Mouse (Mus musculus): ENCODE results near the gene P2rx2.

Gene P2rx2

GRCm38 (mm10) chr5:110330508-110330907 is 12.5 kb downstream of the P2rx2 start:
- 86% methylated on average over 3 of the region's 3 CpGs for WGBS

- 82% methylated on average over 3 of the region's 3 CpGs for WGBS
These were observed 29.9 kb downstream of the P2rx2 start for GRCm38 (mm10) chr5:110313127-110313526.

- WGBS = 74% methylated on average over 7 of the region's 7 CpGs
These were observed 34.2 kb downstream of the P2rx2 start for GRCm38 (mm10) chr5:110308861-110309260.

- 95% methylated on average over 2 of the region's 2 CpGs for WGBS
These were observed 42.4 kb downstream of the P2rx2 start for GRCm38 (mm10) chr5:110300591-110300990.

- 92% methylated on average over 1 of the region's 1 CpGs for WGBS
These were observed 46.4 kb downstream of the P2rx2 start for GRCm38 (mm10) chr5:110296637-110297036.

GRCm38 (mm10) chr5:110291649-110292048 is 51.4 kb downstream of the P2rx2 start:
- WGBS = 100% methylated on average over 1 of the region's 1 CpGs

Data from cerebral cortex, adult 2 months (tissue).